Comparison of ENCODE assay signal across 7 mouse cellular contexts in genomic region chr3:129445961-129446360, GRCm38 (mm10).
"Had no signal": no experiment of that assay in that cellular context is flagged by ENCODE, and none has a peak within 500 bp of the region (broad histone marks: within the 10 kb centered on the region; RNA-seq: fewer than 3 reads in every experiment).

No protein-coding gene starts in this region.

- DNase-seq: kidney, adult 8-10 months; kidney, postnatal 25 days; layer of hippocampus, adult 9-11 months; layer of hippocampus, postnatal 36 days; lung, postnatal 14 days; retina, postnatal 1 day; right cerebral cortex, postnatal 4 days had no signal
